Mouse (Mus musculus): ENCODE data around the gene Plekhg3. TPM values are rescaled to one million over a fixed set of nuclear protein-coding genes. Genes with fewer than 3 reads are reported as not detected.
A peak's percentile ranks its signal among the peaks of the same experiment; 100 is the strongest.

The Plekhg3 gene
- total RNA-seq, 1 experiment: 12.1 TPM

DNA sequence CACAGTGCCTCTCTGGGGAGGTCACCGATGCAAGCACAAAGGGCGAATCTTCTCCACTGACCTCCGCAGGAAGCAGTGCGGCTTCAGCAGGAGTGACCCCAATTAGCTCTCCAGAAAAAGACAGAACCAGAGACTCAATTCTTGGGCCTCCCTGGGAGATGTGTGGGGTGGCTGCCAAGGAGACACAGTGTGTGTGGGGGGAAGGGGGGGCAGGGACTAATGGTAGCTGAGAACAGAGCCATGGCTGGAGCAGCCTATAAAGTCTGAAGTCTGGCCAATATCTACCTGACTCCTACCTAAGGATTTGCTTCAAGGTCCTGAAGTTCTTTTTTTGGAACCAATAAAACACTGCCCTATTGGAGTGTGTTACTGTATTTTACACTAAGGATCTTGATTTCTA, 73.9 kb downstream of the Plekhg3 start:
- in situ Hi-C loops (cut with MboI; ENCODE audit: low sequenced_read_pairs in 2 of 2, unreplicated experiment in 2 of 2): no loop called here
- H3K9ac ChIP-seq (ENCODE audit: insufficient read depth, low read depth, low read length, poor library complexity, severe bottlenecking): no peak overlapping the region
- no peak overlapping the region for H3K4me3 ChIP-seq (ENCODE audit: insufficient read depth in 1 of 2, low read depth in 1 of 2, low read length in 2 of 2, poor library complexity in 1 of 2, severe bottlenecking in 1 of 2)
- H3K9me3 ChIP-seq (ENCODE audit: control insufficient read depth, insufficient read depth, low read depth, low read length): no peaks in the 10 kb centered on the region
- peaks cover 5% of the 10 kb centered on the region; the same call in 1 of the 2 replicates for H3K36me3 ChIP-seq (ENCODE audit: control insufficient read depth, insufficient read depth, low read length, poor library complexity, severe bottlenecking)
- DNase-seq (ENCODE audit: low read depth, low spot score): no peak
- TF ChIP-seq ZNF384 (IDR thresholded peaks at IDR 0.05; ENCODE audit: low read depth, low read length): no peak
- no peak for TF ChIP-seq HCFC1 (IDR thresholded peaks at IDR 0.05; ENCODE audit: borderline replicate concordance, insufficient read depth, low read length)
- TF ChIP-seq MAFK (IDR thresholded peaks at IDR 0.05; ENCODE audit: insufficient read depth, low read depth, low read length): no peak
- TF ChIP-seq CHD2 (IDR thresholded peaks at IDR 0.05; ENCODE audit: low read depth, low read length): no peak
- TF ChIP-seq ZC3H11A (IDR thresholded peaks at IDR 0.05; ENCODE audit: borderline replicate concordance, low read depth, low read length): no peak
- no peak overlapping the region for H3K27ac ChIP-seq (ENCODE audit: insufficient read depth, low read depth, low read length, poor library complexity, severe bottlenecking)
- peaks cover 0 to 2% of the 10 kb centered on the region in 2 experiments; a peak in 1 of 4 replicates for H3K4me1 ChIP-seq (ENCODE audit: control insufficient read depth in 2 of 2, insufficient read depth in 2 of 2, low read length in 2 of 2, poor library complexity in 1 of 2)

GRCm38 (mm10) chr12:76605837-76606236, 75.1 kb downstream of the Plekhg3 start:
- Histone ChIP-seq H3K4me1 (ENCODE audit: control insufficient read depth in 2 of 2, insufficient read depth in 2 of 2, low read length in 2 of 2, poor library complexity in 1 of 2) (peaks cover 0 to 2% of the 10 kb centered on the region in 2 experiments; a peak in 1 of 4 replicates), H3K4me3 (ENCODE audit: insufficient read depth in 1 of 2, low read depth in 1 of 2, low read length in 2 of 2, poor library complexity in 1 of 2, severe bottlenecking in 1 of 2) (no peak overlapping the region), H3K36me3 (ENCODE audit: control insufficient read depth, insufficient read depth, low read length, poor library complexity, severe bottlenecking) (peaks cover 4% of the 10 kb centered on the region; the same call in 1 of the 2 replicates), H3K27ac (ENCODE audit: insufficient read depth, low read depth, low read length, poor library complexity, severe bottlenecking) (no peak overlapping the region), H3K9me3 (ENCODE audit: control insufficient read depth, insufficient read depth, low read depth, low read length) (no peaks in the 10 kb centered on the region), H3K9ac (ENCODE audit: insufficient read depth, low read depth, low read length, poor library complexity, severe bottlenecking) (no peak overlapping the region)
- no peak for DNase-seq (ENCODE audit: low read depth, low spot score)
- no peak for TF ChIP-seq MAFK (IDR thresholded peaks at IDR 0.05; ENCODE audit: insufficient read depth, low read depth, low read length)
- no peak for TF ChIP-seq HCFC1 (IDR thresholded peaks at IDR 0.05; ENCODE audit: borderline replicate concordance, insufficient read depth, low read length)
- TF ChIP-seq ZNF384 (IDR thresholded peaks at IDR 0.05; ENCODE audit: low read depth, low read length): no peak
- TF ChIP-seq ZC3H11A (IDR thresholded peaks at IDR 0.05; ENCODE audit: borderline replicate concordance, low read depth, low read length): no peak
- no peak for TF ChIP-seq CHD2 (IDR thresholded peaks at IDR 0.05; ENCODE audit: low read depth, low read length)
- in situ Hi-C loops (cut with MboI; ENCODE audit: low sequenced_read_pairs in 2 of 2, unreplicated experiment in 2 of 2): no loop called here

GRCm38 (mm10) chr12:76608241-76608640, 77.5 kb downstream of the Plekhg3 start:
- Histone ChIP-seq H3K36me3 (ENCODE audit: control insufficient read depth, insufficient read depth, low read length, poor library complexity, severe bottlenecking) (peaks cover 4% of the 10 kb centered on the region; the same call in 1 of the 2 replicates), H3K27ac (ENCODE audit: insufficient read depth, low read depth, low read length, poor library complexity, severe bottlenecking) (no peak overlapping the region), H3K4me3 (ENCODE audit: insufficient read depth in 1 of 2, low read depth in 1 of 2, low read length in 2 of 2, poor library complexity in 1 of 2, severe bottlenecking in 1 of 2) (peak overlapping the region; percentile 13 to 28; a peak in 2 of 4 replicates), H3K9me3 (ENCODE audit: control insufficient read depth, insufficient read depth, low read depth, low read length) (no peaks in the 10 kb centered on the region), H3K4me1 (ENCODE audit: control insufficient read depth in 2 of 2, insufficient read depth in 2 of 2, low read length in 2 of 2, poor library complexity in 1 of 2) (peaks cover 0 to 2% of the 10 kb centered on the region in 2 experiments; a peak in 1 of 4 replicates), H3K9ac (ENCODE audit: insufficient read depth, low read depth, low read length, poor library complexity, severe bottlenecking) (no peak overlapping the region)
- no peak for TF ChIP-seq ZC3H11A (IDR thresholded peaks at IDR 0.05; ENCODE audit: borderline replicate concordance, low read depth, low read length)
- TF ChIP-seq HCFC1 (IDR thresholded peaks at IDR 0.05; ENCODE audit: borderline replicate concordance, insufficient read depth, low read length): no peak
- no peak for TF ChIP-seq CHD2 (IDR thresholded peaks at IDR 0.05; ENCODE audit: low read depth, low read length)
- no peak for TF ChIP-seq ZNF384 (IDR thresholded peaks at IDR 0.05; ENCODE audit: low read depth, low read length)
- no peak for DNase-seq (ENCODE audit: low read depth, low spot score)
- in situ Hi-C loops (cut with MboI; ENCODE audit: low sequenced_read_pairs in 2 of 2, unreplicated experiment in 2 of 2): no loop called here

DNA sequence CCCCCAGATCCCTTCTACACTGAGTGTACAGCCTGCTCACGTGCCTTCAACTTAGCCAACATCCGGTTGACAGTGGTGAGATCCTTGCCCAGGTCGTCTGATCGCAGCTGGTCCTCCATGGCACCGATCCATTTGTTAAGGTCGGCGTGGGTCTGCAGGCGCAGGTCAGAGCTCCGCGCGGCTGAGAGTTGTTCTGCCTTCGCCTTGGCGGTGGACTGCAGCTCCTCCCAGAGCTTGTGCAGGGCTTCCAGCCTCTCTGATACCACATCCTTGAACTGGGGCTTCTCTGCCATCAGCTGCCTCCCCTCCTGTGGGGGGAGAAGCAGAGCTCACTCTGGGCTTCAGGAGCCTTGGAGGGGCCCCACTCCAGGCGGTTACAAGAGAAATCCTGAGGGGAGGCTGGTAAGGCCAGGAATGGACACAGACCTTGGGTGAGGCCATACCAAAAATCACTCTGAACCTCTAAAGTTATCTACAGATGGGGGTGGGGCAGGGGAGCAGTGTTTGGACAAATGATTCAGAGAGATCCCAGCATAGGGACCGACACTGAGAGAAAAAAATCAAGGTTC, 78.4 kb downstream of the Plekhg3 start:
- Histone ChIP-seq H3K4me3 (ENCODE audit: insufficient read depth in 1 of 2, low read depth in 1 of 2, low read length in 2 of 2, poor library complexity in 1 of 2, severe bottlenecking in 1 of 2) (peak overlapping the region; percentile 13 to 28), H3K36me3 (ENCODE audit: control insufficient read depth, insufficient read depth, low read length, poor library complexity, severe bottlenecking) (peaks cover 4% of the 10 kb centered on the region; the same call in 1 of the 2 replicates), H3K27ac (ENCODE audit: insufficient read depth, low read depth, low read length, poor library complexity, severe bottlenecking) (no peak overlapping the region), H3K4me1 (ENCODE audit: control insufficient read depth in 2 of 2, insufficient read depth in 2 of 2, low read length in 2 of 2, poor library complexity in 1 of 2) (peaks cover 0 to 2% of the 10 kb centered on the region in 2 experiments; a peak in 1 of 4 replicates), H3K9me3 (ENCODE audit: control insufficient read depth, insufficient read depth, low read depth, low read length) (no peaks in the 10 kb centered on the region), H3K9ac (ENCODE audit: insufficient read depth, low read depth, low read length, poor library complexity, severe bottlenecking) (0 out of 2 replicates have a peak overlapping the region, but pooled peaks have one; percentile 0)
- no peak for DNase-seq (ENCODE audit: low read depth, low spot score)
- in situ Hi-C loops (cut with MboI; ENCODE audit: low sequenced_read_pairs in 2 of 2, unreplicated experiment in 2 of 2): no loop called here
- TF ChIP-seq ZNF384 (IDR thresholded peaks at IDR 0.05; ENCODE audit: low read depth, low read length): no peak
- no peak for TF ChIP-seq CHD2 (IDR thresholded peaks at IDR 0.05; ENCODE audit: low read depth, low read length)
- TF ChIP-seq HCFC1 (IDR thresholded peaks at IDR 0.05; ENCODE audit: borderline replicate concordance, insufficient read depth, low read length): no peak
- no peak for TF ChIP-seq MAFK (IDR thresholded peaks at IDR 0.05; ENCODE audit: insufficient read depth, low read depth, low read length)
- no peak for TF ChIP-seq ZC3H11A (IDR thresholded peaks at IDR 0.05; ENCODE audit: borderline replicate concordance, low read depth, low read length)
